Mouse (Mus musculus): ENCODE results near the gene Dctn1. TPM values are rescaled to one million over a fixed set of nuclear protein-coding genes. Genes with fewer than 3 reads are reported as not detected.

The Dctn1 gene
- polyA plus RNA-seq, 1 experiment from 2014 or later, result 90.3 TPM

DNA sequence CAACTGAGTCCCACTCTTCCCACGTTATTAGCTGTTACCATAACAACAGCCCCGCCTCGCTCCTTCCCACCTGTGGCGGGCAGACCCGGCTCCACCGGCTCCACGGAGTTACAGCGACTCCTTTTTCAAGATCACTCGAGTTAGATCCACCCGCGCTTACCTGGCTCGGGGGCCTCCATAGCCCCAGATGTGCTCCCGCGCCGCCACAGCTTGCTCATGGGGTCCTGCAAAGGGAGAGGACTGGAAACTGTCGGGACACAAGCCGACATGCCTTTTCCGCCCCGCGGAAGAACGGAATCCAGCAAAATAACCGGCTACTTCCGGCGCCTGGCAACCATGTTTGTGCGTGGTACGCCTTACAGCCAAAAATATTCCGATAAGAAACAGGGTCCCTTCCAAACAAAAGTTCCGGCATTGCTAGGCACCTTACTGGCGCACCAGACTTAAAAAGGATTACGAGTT is 40.8 kb upstream of the Dctn1 start:
- Histone ChIP-seq H3K4me1 (peaks cover 44% of the 10 kb centered on the region), H3K4me2 (peak overlapping the region; percentile 90), H3K9me3 (no peaks in the 10 kb centered on the region), H3K36me3 (no peaks in the 10 kb centered on the region), H3K27me3 (no peaks in the 10 kb centered on the region), H3K4me3 (peak overlapping the region; percentile 75), H3K27ac (peak overlapping the region; percentile 75), H3K9ac (peak overlapping the region; percentile 66)
- ATAC-seq (ENCODE audit: insufficient number of reproducible peaks, low FRiP score, low TSS enrichment, low read depth), result no peak
- WGBS, result under 1% methylated on average over 30 of the region's 30 CpGs

DNA sequence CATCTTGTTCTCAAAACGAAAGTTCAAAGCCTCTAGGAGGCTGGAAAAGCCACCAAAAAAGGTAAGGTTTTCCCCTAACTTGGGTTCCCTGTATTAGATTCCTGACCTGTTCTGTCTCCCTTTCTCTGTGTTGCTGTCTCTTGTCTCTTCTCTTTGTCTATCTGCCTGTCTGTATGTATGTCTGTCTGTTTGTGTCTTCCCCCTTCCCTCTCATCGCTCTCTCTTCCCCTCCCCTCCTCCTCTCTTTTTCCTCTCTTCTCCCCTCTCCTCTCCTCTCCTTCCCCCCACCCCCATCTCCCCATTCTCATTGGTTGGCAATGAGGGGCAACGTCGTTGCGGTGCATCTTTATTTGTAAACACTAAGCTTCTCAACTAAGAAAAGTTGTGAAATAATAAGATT is 40.4 kb upstream of the Dctn1 start, which contains the start of gene Ino80b:
TSS of gene Ino80b (minus strand) at position 101 of the 400 bp plus-strand sequence.
- no peaks in the 10 kb centered on the region for H3K36me3 ChIP-seq
- peak within 1 kb of the TSS; percentile 66 for H3K9ac ChIP-seq
- peak within 1 kb of the TSS; percentile 90 for H3K4me2 ChIP-seq
- peaks cover 40% of the 10 kb centered on the region for H3K4me1 ChIP-seq
- H3K9me3 ChIP-seq, result no peaks in the 10 kb centered on the region
- H3K4me3 ChIP-seq, result peak within 1 kb of the TSS; percentile 75
- H3K27me3 ChIP-seq, result no peaks in the 10 kb centered on the region
- H3K27ac ChIP-seq, result peak within 1 kb of the TSS; percentile 75
- no peak for ATAC-seq (ENCODE audit: insufficient number of reproducible peaks, low FRiP score, low TSS enrichment, low read depth)
- WGBS, result 27% methylated on average over 5 of the region's 5 CpGs

DNA sequence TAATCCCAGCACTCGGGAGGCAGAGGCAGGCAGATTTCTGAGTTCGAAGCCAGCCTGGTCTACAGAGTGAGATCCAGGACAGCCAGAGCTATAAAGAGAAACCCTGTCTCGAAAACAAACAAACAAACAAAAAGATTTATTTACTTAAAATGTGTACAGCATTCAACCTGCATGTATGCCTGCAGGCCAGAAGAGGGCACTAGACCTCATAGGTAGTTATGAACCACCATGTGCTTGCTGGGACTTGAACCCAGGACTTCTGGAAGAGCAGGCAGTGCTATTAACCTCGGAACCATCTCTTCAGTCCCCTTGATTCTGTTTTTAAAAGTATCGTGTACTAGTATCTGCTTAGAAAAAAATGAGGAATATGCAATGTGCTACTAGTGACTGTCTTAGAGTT is 38.3 kb upstream of the Dctn1 start:
- H3K36me3 ChIP-seq, result no peaks in the 10 kb centered on the region
- no peaks in the 10 kb centered on the region for H3K27me3 ChIP-seq
- WGBS, result 93% methylated on average over 5 of the region's 5 CpGs
- peaks cover 26% of the 10 kb centered on the region for H3K4me1 ChIP-seq
- H3K4me2 ChIP-seq, result no peak overlapping the region
- no peak overlapping the region for H3K27ac ChIP-seq
- H3K9me3 ChIP-seq, result no peaks in the 10 kb centered on the region
- H3K9ac ChIP-seq, result no peak overlapping the region
- no peak for ATAC-seq (ENCODE audit: insufficient number of reproducible peaks, low FRiP score, low TSS enrichment, low read depth)
- H3K4me3 ChIP-seq, result no peak overlapping the region

DNA sequence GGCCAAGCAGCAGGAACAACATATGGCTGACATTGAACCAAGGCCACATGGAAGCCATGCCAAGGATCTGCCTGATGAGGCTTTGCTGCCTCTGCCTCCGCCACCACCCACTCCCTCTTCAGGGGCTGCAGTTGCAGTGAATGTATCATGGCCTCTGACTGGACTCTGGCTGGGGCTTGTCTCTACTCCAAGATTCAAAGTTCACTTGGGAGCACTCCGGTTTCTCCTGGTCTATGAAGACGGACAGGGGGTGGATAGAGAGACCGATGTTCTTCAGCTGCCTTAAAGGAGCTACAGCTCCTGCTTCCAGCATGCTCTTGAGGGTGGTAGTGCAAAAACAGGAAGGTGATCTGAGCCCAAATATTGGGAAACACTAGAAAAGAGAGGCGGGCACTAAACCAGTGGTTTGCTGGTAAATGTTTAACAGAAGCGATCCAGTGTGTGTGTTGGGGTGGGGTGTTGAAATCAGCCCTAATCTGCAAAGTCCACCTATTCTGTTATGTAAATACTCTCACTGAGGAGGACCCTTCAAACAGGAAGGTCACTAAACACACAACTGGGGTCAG is 34.2 kb upstream of the Dctn1 start:
- no peaks in the 10 kb centered on the region for H3K36me3 ChIP-seq
- no peak overlapping the region for H3K4me3 ChIP-seq
- peaks cover 17% of the 10 kb centered on the region for H3K4me1 ChIP-seq
- no peak overlapping the region for H3K9ac ChIP-seq
- 73% methylated on average over 6 of the region's 6 CpGs for WGBS
- H3K4me2 ChIP-seq, result no peak overlapping the region
- H3K9me3 ChIP-seq, result no peaks in the 10 kb centered on the region
- ATAC-seq (ENCODE audit: insufficient number of reproducible peaks, low FRiP score, low TSS enrichment, low read depth), result no peak
- H3K27ac ChIP-seq, result no peak overlapping the region
- no peaks in the 10 kb centered on the region for H3K27me3 ChIP-seq

DNA sequence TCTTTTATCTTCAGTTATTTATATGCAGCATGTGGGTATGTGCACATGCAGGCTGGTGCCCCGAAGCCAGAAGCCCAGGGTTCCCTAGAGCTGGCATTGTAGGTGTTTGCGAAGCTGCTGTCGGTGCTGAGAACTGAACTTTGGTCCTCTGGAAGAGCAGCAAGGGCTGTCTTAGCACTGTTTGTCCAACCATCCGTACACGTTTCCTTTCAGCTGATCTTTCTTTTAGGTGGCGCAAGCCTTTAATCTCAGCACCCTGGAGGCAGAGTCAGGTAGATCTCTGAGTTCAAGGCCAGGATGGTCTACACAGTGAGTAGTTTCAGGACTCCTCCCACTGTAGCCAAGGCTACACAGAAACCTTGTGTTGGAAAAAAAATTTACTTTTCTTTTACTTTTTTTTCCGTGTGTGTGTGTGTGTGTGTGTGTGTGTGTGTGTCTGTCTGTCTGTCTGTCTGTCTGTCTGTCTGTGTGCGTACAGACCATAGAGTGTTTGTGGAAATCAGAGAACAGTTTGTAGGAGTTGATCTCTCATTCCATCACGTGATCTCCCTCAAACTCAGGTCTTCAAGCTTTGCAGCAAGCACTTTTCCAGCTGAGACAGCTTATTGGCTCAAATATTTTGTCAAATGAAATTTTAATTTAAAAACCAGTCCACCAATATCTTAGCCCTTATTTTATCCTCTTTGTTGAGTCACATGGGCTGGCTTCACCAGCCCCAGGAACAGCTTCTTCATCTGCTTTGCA is 33.4 kb upstream of the Dctn1 start:
- no peaks in the 10 kb centered on the region for H3K9me3 ChIP-seq
- no peak for ATAC-seq (ENCODE audit: insufficient number of reproducible peaks, low FRiP score, low TSS enrichment, low read depth)
- no peaks in the 10 kb centered on the region for H3K27me3 ChIP-seq
- no peak overlapping the region for H3K9ac ChIP-seq
- WGBS, result 79% methylated on average over 9 of the region's 9 CpGs
- no peak overlapping the region for H3K4me3 ChIP-seq
- H3K4me2 ChIP-seq, result no peak overlapping the region
- H3K4me1 ChIP-seq, result peaks cover 17% of the 10 kb centered on the region
- no peak overlapping the region for H3K27ac ChIP-seq
- no peaks in the 10 kb centered on the region for H3K36me3 ChIP-seq

DNA sequence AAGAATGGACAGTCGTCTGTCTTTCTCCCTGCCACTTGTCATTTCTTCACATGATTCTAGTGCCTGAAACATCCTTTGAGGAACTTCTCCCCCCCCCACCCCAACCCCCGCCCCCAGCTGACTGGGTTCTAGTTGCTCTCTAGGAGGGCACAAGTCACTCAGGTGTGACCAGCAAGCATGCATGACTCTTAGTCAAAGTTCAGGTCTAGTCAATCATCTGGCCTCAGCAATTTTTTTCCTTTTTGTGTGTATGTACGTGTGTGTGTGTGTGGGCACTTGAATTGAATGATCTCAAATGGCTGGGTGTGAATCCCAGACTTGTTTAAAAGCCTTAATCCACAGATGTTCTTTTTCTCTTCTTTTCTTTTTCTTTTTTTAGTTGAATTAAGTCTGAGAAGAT is 31.5 kb upstream of the Dctn1 start:
- H3K9ac ChIP-seq, result no peak overlapping the region

DNA sequence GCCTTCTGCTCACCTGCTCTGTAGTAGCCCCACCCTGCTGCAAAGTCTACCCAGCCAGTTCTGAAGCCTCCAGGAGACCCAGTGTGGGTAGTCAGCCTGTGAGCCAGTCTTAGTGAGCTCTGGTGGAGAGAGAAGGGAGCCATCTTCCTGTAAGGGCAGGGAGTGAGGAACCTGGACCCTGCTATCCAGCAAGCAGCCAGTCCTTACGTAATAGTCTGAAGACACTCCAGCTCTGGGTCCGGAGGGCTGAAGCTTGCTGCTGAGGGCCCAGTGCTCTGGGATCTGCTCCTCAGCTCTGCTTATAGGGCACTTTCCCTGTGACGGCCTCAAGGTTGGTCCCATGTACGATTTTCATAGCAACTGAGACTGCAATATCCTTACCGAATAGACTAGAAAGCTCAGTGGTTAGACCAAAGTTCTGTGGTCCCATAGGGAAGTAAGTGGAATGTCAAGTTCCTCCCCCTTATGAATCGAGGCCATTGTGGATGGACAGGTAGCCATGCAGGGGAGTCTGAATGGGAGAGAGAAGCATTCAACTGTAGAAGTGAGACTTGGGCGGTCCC is 30.7 kb upstream of the Dctn1 start, which contains the start of gene Rtkn:
TSS of gene Rtkn (plus strand) at position 513 of the 563 bp plus-strand sequence.
- H3K9ac ChIP-seq, result peak within 1 kb of the TSS; percentile 63
- ATAC-seq (ENCODE audit: insufficient number of reproducible peaks, low FRiP score, low TSS enrichment, low read depth), result no peak
- H3K4me2 ChIP-seq, result peak within 1 kb of the TSS; percentile 81
- peaks cover 40% of the 10 kb centered on the region for H3K4me1 ChIP-seq
- WGBS, result 57% methylated on average over 7 of the region's 7 CpGs
- H3K27me3 ChIP-seq, result no peaks in the 10 kb centered on the region
- peak within 1 kb of the TSS; percentile 100 for H3K27ac ChIP-seq
- peak within 1 kb of the TSS; percentile 54 for H3K4me3 ChIP-seq
- H3K9me3 ChIP-seq, result no peaks in the 10 kb centered on the region
- peaks cover 4% of the 10 kb centered on the region; the same call in 1 of the 2 replicates for H3K36me3 ChIP-seq

More for the DNA sequence above, 31.5 kb upstream of the Dctn1 start:
- no peaks in the 10 kb centered on the region for H3K36me3 ChIP-seq
- no peak for ATAC-seq (ENCODE audit: insufficient number of reproducible peaks, low FRiP score, low TSS enrichment, low read depth)
- WGBS, result 69% methylated on average over 3 of the region's 3 CpGs
- no peak overlapping the region for H3K27ac ChIP-seq
- no peak overlapping the region for H3K4me2 ChIP-seq
- peaks cover 32% of the 10 kb centered on the region for H3K4me1 ChIP-seq
- H3K9me3 ChIP-seq, result no peaks in the 10 kb centered on the region
- no peak overlapping the region for H3K4me3 ChIP-seq
- H3K27me3 ChIP-seq, result no peaks in the 10 kb centered on the region

DNA sequence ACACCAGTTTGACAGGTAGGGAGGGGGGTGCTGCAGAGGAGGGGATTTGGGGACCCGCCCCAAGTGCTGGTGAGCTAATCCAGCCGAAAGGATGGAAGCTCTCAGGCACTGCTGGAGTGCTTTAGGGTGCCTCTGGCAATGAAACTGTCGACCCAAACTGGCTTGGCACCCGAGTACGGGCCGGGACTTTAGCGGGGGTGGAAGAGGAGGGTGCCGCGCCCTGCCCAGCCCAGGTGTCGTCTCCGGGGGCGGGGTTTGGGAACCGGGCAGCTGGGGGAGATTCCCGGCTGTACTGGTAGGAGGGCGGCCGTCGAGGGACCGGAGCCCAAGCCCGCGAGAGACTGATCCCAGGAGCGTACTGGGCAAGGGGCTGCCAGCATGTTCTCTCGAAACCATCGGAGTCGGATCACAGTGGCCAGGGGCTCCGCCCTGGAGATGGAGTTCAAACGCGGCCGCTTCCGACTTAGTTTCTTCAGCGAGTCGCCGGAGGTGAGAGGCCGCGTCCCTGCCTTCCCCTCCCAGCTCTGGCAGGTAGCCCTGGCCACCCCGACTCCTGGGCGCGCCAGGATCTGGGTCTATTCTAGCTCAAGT is 30.1 kb upstream of the Dctn1 start:
- 1% methylated on average over 36 of the region's 37 CpGs for WGBS
- Histone ChIP-seq H3K4me2 (peak overlapping the region; percentile 81), H3K27me3 (no peaks in the 10 kb centered on the region), H3K4me3 (peak overlapping the region; percentile 54), H3K9me3 (no peaks in the 10 kb centered on the region), H3K4me1 (peaks cover 45% of the 10 kb centered on the region), H3K36me3 (peaks cover 5% of the 10 kb centered on the region; the same call in 1 of the 2 replicates), H3K9ac (peak overlapping the region; percentile 63), H3K27ac (peak overlapping the region; percentile 100)
- ATAC-seq (ENCODE audit: insufficient number of reproducible peaks, low FRiP score, low TSS enrichment, low read depth), result no peak; the same call in 1 of the 2 replicates

DNA sequence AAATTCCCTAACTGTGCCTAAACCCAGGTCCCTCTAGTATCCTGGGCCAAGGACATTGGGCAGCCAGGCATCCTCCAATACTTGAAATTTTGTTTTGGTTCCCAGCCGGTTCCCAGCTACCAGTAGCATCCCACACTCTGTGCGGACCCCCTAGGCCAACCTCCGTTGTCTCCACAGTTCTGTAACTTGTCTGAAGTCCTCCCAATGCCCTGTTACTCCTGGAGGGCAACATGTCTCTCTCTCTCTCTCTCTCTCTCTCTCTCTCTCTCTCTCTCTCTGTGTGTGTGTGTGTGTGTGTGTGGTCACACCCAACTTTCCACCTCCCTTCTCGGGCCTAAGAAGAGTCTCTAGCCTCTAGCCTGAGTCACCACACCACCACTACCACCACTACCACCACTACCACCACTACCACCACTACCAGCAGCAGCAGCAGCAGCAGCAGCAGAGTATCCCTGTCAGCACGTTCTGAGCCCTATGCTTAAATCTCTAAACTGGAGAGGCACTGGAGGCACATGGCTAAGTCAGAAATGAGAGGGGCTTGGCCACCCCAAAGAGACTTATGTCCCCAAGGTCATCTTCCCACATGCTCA is 29.3 kb upstream of the Dctn1 start:
- 9% methylated on average over 5 of the region's 5 CpGs for WGBS
- peaks cover 5% of the 10 kb centered on the region; the same call in 1 of the 2 replicates for H3K36me3 ChIP-seq
- H3K4me3 ChIP-seq, result peak overlapping the region; percentile 54
- no peaks in the 10 kb centered on the region for H3K27me3 ChIP-seq
- peak overlapping the region; percentile 81 for H3K4me2 ChIP-seq
- H3K9me3 ChIP-seq, result no peaks in the 10 kb centered on the region
- H3K9ac ChIP-seq, result peak overlapping the region; percentile 63
- peak overlapping the region; percentile 100 for H3K27ac ChIP-seq
- H3K4me1 ChIP-seq, result peaks cover 49% of the 10 kb centered on the region
- ATAC-seq (ENCODE audit: insufficient number of reproducible peaks, low FRiP score, low TSS enrichment, low read depth), result no peak

DNA sequence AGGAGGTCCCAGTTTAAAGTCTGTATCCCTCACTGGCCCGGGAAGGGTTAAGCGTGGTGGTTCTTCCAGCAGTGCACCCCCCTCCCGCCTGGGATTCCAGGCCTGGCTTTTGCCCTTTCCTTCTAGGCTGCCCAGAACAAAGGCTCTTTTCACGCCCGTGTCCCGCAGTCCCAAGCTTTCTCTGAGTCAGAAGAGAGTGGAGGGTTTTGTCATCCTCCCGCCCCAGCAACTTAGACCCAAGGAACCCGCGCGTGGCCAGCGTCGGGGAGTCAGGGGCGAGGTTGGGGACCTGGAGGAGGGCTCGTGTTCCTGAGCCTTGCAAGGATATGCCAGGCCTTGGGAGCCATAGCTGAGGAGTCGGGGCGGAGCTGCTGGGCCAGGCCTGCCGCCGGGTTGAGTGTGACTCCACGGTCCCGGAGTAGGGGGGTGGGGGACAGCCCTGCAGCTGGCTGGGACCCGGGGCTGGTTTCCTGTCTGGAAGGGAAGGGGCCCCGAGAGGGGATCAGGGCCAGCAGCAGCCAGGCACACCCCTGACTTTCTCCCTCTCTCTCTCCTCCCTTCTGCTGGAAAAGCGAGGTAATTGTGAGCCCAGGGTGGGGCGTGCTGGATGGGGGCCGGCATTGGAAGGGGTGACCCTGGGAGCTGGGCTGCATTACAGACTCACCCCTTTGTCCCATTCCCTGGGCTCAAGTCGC is 28.7 kb upstream of the Dctn1 start:
- H3K27ac ChIP-seq, result peak overlapping the region; percentile 100
- no peaks in the 10 kb centered on the region for H3K27me3 ChIP-seq
- H3K36me3 ChIP-seq, result peaks cover 5% of the 10 kb centered on the region; the same call in 1 of the 2 replicates
- peak overlapping the region; percentile 81 for H3K4me2 ChIP-seq
- peak overlapping the region; percentile 63 for H3K9ac ChIP-seq
- peak overlapping the region; percentile 54 for H3K4me3 ChIP-seq
- under 1% methylated on average over 26 of the region's 26 CpGs for WGBS
- H3K4me1 ChIP-seq, result peaks cover 56% of the 10 kb centered on the region
- ATAC-seq (ENCODE audit: insufficient number of reproducible peaks, low FRiP score, low TSS enrichment, low read depth), result peak; percentile 90
- H3K9me3 ChIP-seq, result no peaks in the 10 kb centered on the region

DNA sequence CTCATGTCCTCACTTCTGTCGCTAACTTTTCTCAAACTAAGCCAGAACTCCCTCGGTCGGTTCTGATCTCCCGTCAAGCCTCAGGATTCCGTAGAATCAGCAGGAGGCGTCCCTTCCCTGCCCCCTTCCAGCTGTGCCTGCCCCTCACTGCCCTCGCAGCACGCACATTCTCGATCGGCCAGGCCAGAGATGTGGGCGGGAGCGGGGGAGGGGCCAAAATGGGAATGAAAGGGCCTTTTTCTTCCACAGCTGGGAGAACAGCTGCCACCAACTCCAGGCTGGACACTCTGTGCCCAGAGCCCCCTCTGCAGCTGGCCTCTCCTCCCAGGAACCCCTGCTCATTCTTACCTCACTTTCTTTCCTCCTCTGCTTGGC is 28.2 kb upstream of the Dctn1 start:
- Histone ChIP-seq H3K9ac (peak overlapping the region; percentile 63), H3K4me1 (peaks cover 61% of the 10 kb centered on the region), H3K9me3 (no peaks in the 10 kb centered on the region), H3K4me2 (peak overlapping the region; percentile 81), H3K27ac (peak overlapping the region; percentile 100), H3K36me3 (peaks cover 5% of the 10 kb centered on the region; the same call in 1 of the 2 replicates), H3K27me3 (no peaks in the 10 kb centered on the region), H3K4me3 (peak overlapping the region; percentile 54)
- peak; percentile 87 for ATAC-seq (ENCODE audit: insufficient number of reproducible peaks, low FRiP score, low TSS enrichment, low read depth)
- 0% methylated on average over 12 of the region's 12 CpGs for WGBS
